Mouse (Mus musculus): ENCODE results near the gene Ctr9. TPM values are rescaled to one million over a fixed set of nuclear protein-coding genes. Genes with fewer than 3 reads are reported as not detected.

Gene Ctr9
- polyA plus RNA-seq, 1 experiment from 2014 or later: 63.3 TPM

- no peaks in the 10 kb centered on the region for H3K9me3 ChIP-seq (ENCODE audit: control insufficient read depth, low read depth, low read length)
- peak overlapping the region; percentile 83 for H3K4me2 ChIP-seq (replicated peaks; ENCODE audit: low read depth, low read length)
- no peak overlapping the region; the same call in 1 of the 2 replicates for H3K9ac ChIP-seq (replicated peaks; ENCODE audit: low read depth, low read length)
- peak overlapping the region; percentile 94 for H3K4me3 ChIP-seq (ENCODE audit: low read depth, low read length)
- 83% methylated on average over 3 of the region's 3 CpGs for WGBS
- H3K4me1 ChIP-seq (ENCODE audit: control insufficient read depth, insufficient read depth, low read length): peaks cover 6% of the 10 kb centered on the region; the same call in 1 of the 2 replicates
- no peak for ATAC-seq (ENCODE audit: insufficient number of reproducible peaks, insufficient read depth, low FRiP score, low read depth)
- H3K27me3 ChIP-seq (ENCODE audit: control insufficient read depth, insufficient read depth, low read length): no peaks in the 10 kb centered on the region
- no peak overlapping the region for H3K27ac ChIP-seq (ENCODE audit: low read length)
- H3K36me3 ChIP-seq (ENCODE audit: control insufficient read depth, insufficient read depth, low read length): peaks cover 55% of the 10 kb centered on the region
Measured at GRCm38 (mm10) chr7:111080876-111081275, 52.1 kb downstream of the Ctr9 start.

- peak overlapping the region; percentile 83 for H3K4me2 ChIP-seq (replicated peaks; ENCODE audit: low read depth, low read length)
- under 1% methylated on average over 82 of the region's 83 CpGs for WGBS
Measured at GRCm38 (mm10) chr7:111082043-111082821, 53.5 kb downstream of the Ctr9 start.

GRCm38 (mm10) chr7:111082822-111083732, 54.3 kb downstream of the Ctr9 start, which contains the start of gene Eif4g2:
Gene Eif4g2 (minus strand): TSS chr7:111083030.
- Histone ChIP-seq H3K4me2 (replicated peaks; ENCODE audit: low read depth, low read length) (peak within 1 kb of the TSS; percentile 83), H3K27me3 (ENCODE audit: control insufficient read depth, insufficient read depth, low read length) (no peaks in the 10 kb centered on the region), H3K27ac (ENCODE audit: low read length) (peak within 1 kb of the TSS; percentile 100), H3K9me3 (ENCODE audit: control insufficient read depth, low read depth, low read length) (no peaks in the 10 kb centered on the region), H3K4me1 (ENCODE audit: control insufficient read depth, insufficient read depth, low read length) (peaks cover 6% of the 10 kb centered on the region; the same call in 1 of the 2 replicates), H3K4me3 (ENCODE audit: low read depth, low read length) (peak within 1 kb of the TSS; percentile 94), H3K9ac (replicated peaks; ENCODE audit: low read depth, low read length) (peak within 1 kb of the TSS; percentile 98), H3K36me3 (ENCODE audit: control insufficient read depth, insufficient read depth, low read length) (peaks cover 33% of the 10 kb centered on the region)
- WGBS: under 1% methylated on average over 70 of the region's 70 CpGs
- ATAC-seq (ENCODE audit: insufficient number of reproducible peaks, insufficient read depth, low FRiP score, low read depth): peak; percentile 99

More at GRCm38 (mm10) chr7:111082043-111082821, 53.5 kb downstream of the Ctr9 start:
- Histone ChIP-seq H3K27ac (ENCODE audit: low read length) (peak overlapping the region; percentile 100), H3K4me3 (ENCODE audit: low read depth, low read length) (peak overlapping the region; percentile 94), H3K4me1 (ENCODE audit: control insufficient read depth, insufficient read depth, low read length) (peaks cover 6% of the 10 kb centered on the region; the same call in 1 of the 2 replicates), H3K9me3 (ENCODE audit: control insufficient read depth, low read depth, low read length) (no peaks in the 10 kb centered on the region), H3K36me3 (ENCODE audit: control insufficient read depth, insufficient read depth, low read length) (peaks cover 41% of the 10 kb centered on the region), H3K27me3 (ENCODE audit: control insufficient read depth, insufficient read depth, low read length) (no peaks in the 10 kb centered on the region), H3K9ac (replicated peaks; ENCODE audit: low read depth, low read length) (peak overlapping the region; percentile 98)
- peak; percentile 73 for ATAC-seq (ENCODE audit: insufficient number of reproducible peaks, insufficient read depth, low FRiP score, low read depth)

DNA sequence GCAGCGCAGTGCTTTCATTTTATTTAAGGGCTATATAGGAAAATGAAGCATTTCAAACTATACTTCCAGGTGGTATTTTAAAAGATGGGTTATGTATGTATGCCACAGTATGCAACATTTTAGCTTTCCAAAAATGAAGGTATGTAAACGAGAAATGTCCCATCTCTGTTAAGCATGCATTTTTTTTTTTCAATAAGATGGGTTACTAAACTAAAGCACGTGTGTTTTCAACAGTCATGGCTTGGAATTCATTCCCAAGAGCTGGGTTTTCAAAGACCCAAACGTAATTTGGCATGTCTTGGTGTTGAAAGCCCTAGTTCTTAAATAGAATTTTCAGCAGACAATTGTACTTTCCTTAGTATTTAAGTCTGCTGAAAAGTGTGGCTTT, 55.0 kb downstream of the Ctr9 start:
- no peaks in the 10 kb centered on the region for H3K9me3 ChIP-seq (ENCODE audit: control insufficient read depth, low read depth, low read length)
- H3K4me1 ChIP-seq (ENCODE audit: control insufficient read depth, insufficient read depth, low read length): peaks cover 6% of the 10 kb centered on the region; the same call in 1 of the 2 replicates
- H3K36me3 ChIP-seq (ENCODE audit: control insufficient read depth, insufficient read depth, low read length): peaks cover 27% of the 10 kb centered on the region
- H3K4me2 ChIP-seq (replicated peaks; ENCODE audit: low read depth, low read length): peak overlapping the region; percentile 68
- H3K9ac ChIP-seq (replicated peaks; ENCODE audit: low read depth, low read length): peak overlapping the region; percentile 86
- peak overlapping the region; percentile 94 for H3K4me3 ChIP-seq (ENCODE audit: low read depth, low read length)
- no peaks in the 10 kb centered on the region for H3K27me3 ChIP-seq (ENCODE audit: control insufficient read depth, insufficient read depth, low read length)
- H3K27ac ChIP-seq (ENCODE audit: low read length): peak overlapping the region; percentile 100
- WGBS: 8% methylated on average over 4 of the region's 4 CpGs
- no peak for ATAC-seq (ENCODE audit: insufficient number of reproducible peaks, insufficient read depth, low FRiP score, low read depth)

GRCm38 (mm10) chr7:111084443-111084842, 55.7 kb downstream of the Ctr9 start:
- WGBS: 82% methylated on average over 2 of the region's 2 CpGs
- Histone ChIP-seq H3K4me1 (ENCODE audit: control insufficient read depth, insufficient read depth, low read length) (peaks cover 6% of the 10 kb centered on the region; the same call in 1 of the 2 replicates), H3K27me3 (ENCODE audit: control insufficient read depth, insufficient read depth, low read length) (no peaks in the 10 kb centered on the region), H3K9me3 (ENCODE audit: control insufficient read depth, low read depth, low read length) (no peaks in the 10 kb centered on the region), H3K9ac (replicated peaks; ENCODE audit: low read depth, low read length) (no peak overlapping the region), H3K4me3 (ENCODE audit: low read depth, low read length) (no peak overlapping the region), H3K4me2 (replicated peaks; ENCODE audit: low read depth, low read length) (no peak overlapping the region), H3K27ac (ENCODE audit: low read length) (no peak overlapping the region), H3K36me3 (ENCODE audit: control insufficient read depth, insufficient read depth, low read length) (peaks cover 20% of the 10 kb centered on the region)
- no peak for ATAC-seq (ENCODE audit: insufficient number of reproducible peaks, insufficient read depth, low FRiP score, low read depth)

DNA sequence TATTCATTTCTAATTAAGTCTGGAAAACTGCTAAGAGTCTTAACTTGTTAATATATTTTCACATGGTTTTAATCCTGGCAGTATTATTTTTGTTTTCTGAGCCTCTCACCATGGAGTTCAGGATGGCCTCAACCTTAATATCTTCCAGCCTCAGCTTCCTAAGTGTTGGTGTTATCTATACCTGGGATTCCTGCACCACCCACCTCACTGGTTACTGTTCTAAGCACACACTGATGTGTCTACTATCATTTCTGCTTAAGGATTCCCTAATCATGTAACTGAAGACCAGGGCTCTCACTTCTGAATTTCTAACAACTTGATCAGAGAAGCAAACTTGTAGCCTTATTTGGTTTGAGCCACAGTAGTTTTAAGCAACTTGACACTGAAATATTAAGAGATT, 56.4 kb downstream of the Ctr9 start:
- H3K4me2 ChIP-seq (replicated peaks; ENCODE audit: low read depth, low read length): no peak overlapping the region
- H3K27ac ChIP-seq (ENCODE audit: low read length): no peak overlapping the region
- no peaks in the 10 kb centered on the region for H3K27me3 ChIP-seq (ENCODE audit: control insufficient read depth, insufficient read depth, low read length)
- peaks cover 13% of the 10 kb centered on the region for H3K36me3 ChIP-seq (ENCODE audit: control insufficient read depth, insufficient read depth, low read length)
- no peak overlapping the region for H3K9ac ChIP-seq (replicated peaks; ENCODE audit: low read depth, low read length)
- H3K4me1 ChIP-seq (ENCODE audit: control insufficient read depth, insufficient read depth, low read length): peaks cover 6% of the 10 kb centered on the region; the same call in 1 of the 2 replicates
- no peak overlapping the region for H3K4me3 ChIP-seq (ENCODE audit: low read depth, low read length)
- ATAC-seq (ENCODE audit: insufficient number of reproducible peaks, insufficient read depth, low FRiP score, low read depth): no peak
- no peaks in the 10 kb centered on the region for H3K9me3 ChIP-seq (ENCODE audit: control insufficient read depth, low read depth, low read length)

DNA sequence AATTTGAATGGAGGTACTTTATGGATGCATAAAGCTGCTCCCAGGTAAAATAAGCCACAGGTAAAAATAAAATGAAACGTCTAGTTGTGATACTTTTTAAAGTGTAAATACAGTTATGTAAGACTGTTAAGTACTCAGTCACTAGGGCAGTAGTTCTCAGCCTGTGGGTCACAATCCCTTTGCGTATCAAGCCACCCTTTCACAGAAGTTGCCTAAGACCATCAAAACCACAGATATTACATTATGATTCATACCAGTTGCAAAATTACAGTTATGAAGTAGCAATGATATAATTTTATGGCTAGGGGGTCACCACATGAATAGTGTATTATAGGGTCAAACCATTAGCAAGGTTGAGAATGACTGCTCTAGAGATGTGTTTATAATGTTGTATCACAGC, 66.4 kb downstream of the Ctr9 start:
- WGBS: 77% methylated on average over 2 of the region's 2 CpGs
- Histone ChIP-seq H3K9ac (replicated peaks; ENCODE audit: low read depth, low read length) (no peak overlapping the region), H3K27ac (ENCODE audit: low read length) (no peak overlapping the region), H3K27me3 (ENCODE audit: control insufficient read depth, insufficient read depth, low read length) (no peaks in the 10 kb centered on the region), H3K4me1 (ENCODE audit: control insufficient read depth, insufficient read depth, low read length) (no peaks in the 10 kb centered on the region), H3K4me2 (replicated peaks; ENCODE audit: low read depth, low read length) (no peak overlapping the region), H3K9me3 (ENCODE audit: control insufficient read depth, low read depth, low read length) (no peaks in the 10 kb centered on the region), H3K4me3 (ENCODE audit: low read depth, low read length) (no peak overlapping the region), H3K36me3 (ENCODE audit: control insufficient read depth, insufficient read depth, low read length) (no peaks in the 10 kb centered on the region)
- no peak for ATAC-seq (ENCODE audit: insufficient number of reproducible peaks, insufficient read depth, low FRiP score, low read depth)

GRCm38 (mm10) chr7:111098196-111098595, 69.4 kb downstream of the Ctr9 start:
- Histone ChIP-seq H3K4me3 (ENCODE audit: low read depth, low read length) (no peak overlapping the region), H3K9me3 (ENCODE audit: control insufficient read depth, low read depth, low read length) (no peaks in the 10 kb centered on the region), H3K36me3 (ENCODE audit: control insufficient read depth, insufficient read depth, low read length) (no peaks in the 10 kb centered on the region), H3K4me2 (replicated peaks; ENCODE audit: low read depth, low read length) (no peak overlapping the region), H3K27ac (ENCODE audit: low read length) (no peak overlapping the region), H3K27me3 (ENCODE audit: control insufficient read depth, insufficient read depth, low read length) (no peaks in the 10 kb centered on the region), H3K4me1 (ENCODE audit: control insufficient read depth, insufficient read depth, low read length) (no peaks in the 10 kb centered on the region), H3K9ac (replicated peaks; ENCODE audit: low read depth, low read length) (no peak overlapping the region)
- no peak for ATAC-seq (ENCODE audit: insufficient number of reproducible peaks, insufficient read depth, low FRiP score, low read depth)
- WGBS: 90% methylated on average over 1 of the region's 1 CpGs
